In genomic region chr10:80051618-80052373, GRCm38 (mm10) we compare ENCODE assay signal across 7 mouse cellular contexts. TPM values are rescaled to one million over a fixed set of nuclear protein-coding genes. Genes with fewer than 3 reads are reported as not detected.
A peak's percentile ranks its signal among the peaks of the same experiment; 100 is the strongest.
DNase-seq lines count a peak whose midpoint lies in the region; ATAC-seq and TF ChIP-seq lines count a peak whose summit lies in the region.

No protein-coding gene starts in this region.

- no peak overlapping the region for H3K4me2 ChIP-seq in heart, embryonic 12.5 days
- H3K4me2 ChIP-seq in kidney, postnatal 0 days (ENCODE audit: low read length), result no peak overlapping the region

- peak overlapping the region; percentile 49 for H3K9ac ChIP-seq in heart, embryonic 12.5 days
- peak overlapping the region; percentile 10; the same call in 1 of the 2 replicates for H3K9ac ChIP-seq in kidney, postnatal 0 days (ENCODE audit: low read depth, low read length)

- peak overlapping the region; percentile 74 for H3K27ac ChIP-seq in heart, embryonic 12.5 days (ENCODE audit: poor library complexity, severe bottlenecking)
- H3K27ac ChIP-seq in kidney, postnatal 0 days, result peak overlapping the region; percentile 88

- peaks cover 81% of the 10 kb centered on the region for H3K4me1 ChIP-seq in E14TG2a.4 (replicated peaks; ENCODE audit: low read depth, low read length)
- H3K4me1 ChIP-seq in heart, embryonic 12.5 days (replicated peaks), result peaks cover 59% of the 10 kb centered on the region
- H3K4me1 ChIP-seq in kidney, postnatal 0 days (replicated peaks; ENCODE audit: insufficient read depth, low read length), result peaks cover 25% of the 10 kb centered on the region

- no peak for TF ChIP-seq CTCF in E14TG2a.4 (conservative IDR thresholded peaks at IDR 0.05; ENCODE audit: low read length)
- TF ChIP-seq CTCF in kidney, postnatal 0 days (IDR thresholded peaks at IDR 0.05; ENCODE audit: low read depth), result no peak

- H3K9me3 ChIP-seq in E14TG2a.4 (ENCODE audit: low read length), result no peaks in the 10 kb centered on the region
- H3K9me3 ChIP-seq in heart, embryonic 12.5 days (replicated peaks), result no peaks in the 10 kb centered on the region
- H3K9me3 ChIP-seq in kidney, postnatal 0 days (replicated peaks; ENCODE audit: low read length), result no peaks in the 10 kb centered on the region

- ATAC-seq in heart, embryonic 12.5 days (ENCODE audit: insufficient number of reproducible peaks, low FRiP score), result peak; percentile 42
- peak; percentile 37 for ATAC-seq in kidney, postnatal 0 days (replicated peaks; ENCODE audit: low FRiP score, low read depth)

- 28% methylated on average over 14 of the region's 14 CpGs for WGBS in heart, embryonic 12.5 days
- 35% methylated on average over 14 of the region's 14 CpGs for whole genome bisulfite sequencing in kidney, postnatal 0 days

- peak overlapping the region; percentile 77 for H3K4me3 ChIP-seq in E14TG2a.4 (replicated peaks; ENCODE audit: low read length)
- no peak overlapping the region for H3K4me3 ChIP-seq in heart, embryonic 12.5 days
- H3K4me3 ChIP-seq in kidney, postnatal 0 days (replicated peaks; ENCODE audit: low read depth, low read length), result no peak overlapping the region

- no peaks in the 10 kb centered on the region for H3K27me3 ChIP-seq in E14TG2a.4 (ENCODE audit: insufficient read depth, low read length)
- no peaks in the 10 kb centered on the region for H3K27me3 ChIP-seq in heart, embryonic 12.5 days (replicated peaks)
- H3K27me3 ChIP-seq in kidney, postnatal 0 days (ENCODE audit: insufficient read depth, low read length), result no peaks in the 10 kb centered on the region

- H3K36me3 ChIP-seq in E14TG2a.4 (ENCODE audit: insufficient read depth, low read length), result peaks cover 36% of the 10 kb centered on the region
- peaks cover 15% of the 10 kb centered on the region for H3K36me3 ChIP-seq in heart, embryonic 12.5 days
- peaks cover 6% of the 10 kb centered on the region; the same call in 1 of the 2 replicates for H3K36me3 ChIP-seq in kidney, postnatal 0 days (ENCODE audit: insufficient read depth, low read length)

- peak; percentile 94 for DNase-seq in R1 (ENCODE audit: low read depth, low spot score)
- peak; percentile 71 for DNase-seq in kidney, postnatal 0 days (ENCODE audit: low spot score)
- DNase-seq in lung, postnatal 4 days, result peak; percentile 74 to 85
- peak; percentile 42 to 67 for DNase-seq in thymus, postnatal 36 days
- no peak for DNase-seq in frontal cortex, postnatal 14 days (ENCODE audit: low spot score in 2 of 2)

RNA-seq across cellular contexts. Expression of gene Gpx4, which starts 4.8 kb away (rescaled TPM):
- 677 and 717 TPM in 2 replicates for polyA plus RNA-seq in heart, embryonic 12.5 days (2016; fragmentation: Nextera tagmentation; extraction: Ambion mirVana)
- 901 and 946 TPM in 2 replicates for polyA plus RNA-seq in kidney, postnatal 0 days (2015; fragmentation: Nextera tagmentation; extraction: Ambion mirVana)

RNA-seq across cellular contexts. Expression of gene Polr2e, which starts 12.2 kb away (rescaled TPM):
- 132 and 135 TPM in 2 replicates for polyA plus RNA-seq in heart, embryonic 12.5 days (2016; fragmentation: Nextera tagmentation; extraction: Ambion mirVana)
- 208 and 210 TPM in 2 replicates for polyA plus RNA-seq in kidney, postnatal 0 days (2015; fragmentation: Nextera tagmentation; extraction: Ambion mirVana)

RNA-seq across cellular contexts. Expression of gene Arhgap45, which starts 35.3 kb away (rescaled TPM):
- 7.5 and 8.5 TPM in 2 replicates for polyA plus RNA-seq in heart, embryonic 12.5 days (2016; fragmentation: Nextera tagmentation; extraction: Ambion mirVana)
- polyA plus RNA-seq in kidney, postnatal 0 days (2015; fragmentation: Nextera tagmentation; extraction: Ambion mirVana), result 4.0 and 4.6 TPM in 2 replicates

RNA-seq across cellular contexts. Expression of gene Sbno2, which starts 53.6 kb away (rescaled TPM):
- polyA plus RNA-seq in heart, embryonic 12.5 days (2016; fragmentation: Nextera tagmentation; extraction: Ambion mirVana), result 13.0 and 14.6 TPM in 2 replicates
- 9.6 and 10.5 TPM in 2 replicates for polyA plus RNA-seq in kidney, postnatal 0 days (2015; fragmentation: Nextera tagmentation; extraction: Ambion mirVana)

RNA-seq across cellular contexts. Expression of gene Abca7, which starts 55.5 kb away (rescaled TPM):
- 4.5 and 5.1 TPM in 2 replicates for polyA plus RNA-seq in heart, embryonic 12.5 days (2016; fragmentation: Nextera tagmentation; extraction: Ambion mirVana)
- polyA plus RNA-seq in kidney, postnatal 0 days (2015; fragmentation: Nextera tagmentation; extraction: Ambion mirVana), result 2.4 and 2.6 TPM in 2 replicates

Comparison
In these comparisons a context has a peak if more than half of its experiments do, and no peak if none do; other contexts are left out.
1. DNase-seq: peak in R1 (single experiment), kidney, postnatal 0 days (single experiment), lung, postnatal 4 days (2 of 2) and thymus, postnatal 36 days (2 of 2); none in frontal cortex, postnatal 14 days (0 of 2).